Mouse (Mus musculus): ENCODE results near the gene Pif1. TPM values are rescaled to one million over a fixed set of nuclear protein-coding genes. Genes with fewer than 3 reads are reported as not detected.

Pif1 gene
- total RNA-seq, 1 experiment from 2014 or later: 29.1 TPM

GRCm38 (mm10) chr9:65629767-65630630 lies 43.0 kb downstream of the Pif1 start:
- ATAC-seq (replicated peaks; ENCODE audit: low read depth, poor library complexity, severe bottlenecking): 0 out of 2 replicates have a peak, but pooled peaks have one; percentile 5

GRCm38 (mm10) chr9:65630631-65631353 lies 43.8 kb downstream of the Pif1 start:
- ATAC-seq (replicated peaks; ENCODE audit: low read depth, poor library complexity, severe bottlenecking): no peak

- peak; percentile 55 for ATAC-seq (replicated peaks; ENCODE audit: low read depth, poor library complexity, severe bottlenecking)
These were observed 44.5 kb downstream of the Pif1 start for GRCm38 (mm10) chr9:65631354-65632021.

GRCm38 (mm10) chr9:65635766-65636165 lies 48.8 kb downstream of the Pif1 start:
- ATAC-seq (replicated peaks; ENCODE audit: low read depth, poor library complexity, severe bottlenecking): no peak

- no peak for ATAC-seq (replicated peaks; ENCODE audit: low read depth, poor library complexity, severe bottlenecking)
These were observed 50.0 kb downstream of the Pif1 start for GRCm38 (mm10) chr9:65636926-65637325.

GRCm38 (mm10) chr9:65639065-65639464 lies 52.1 kb downstream of the Pif1 start:
- no peak for ATAC-seq (replicated peaks; ENCODE audit: low read depth, poor library complexity, severe bottlenecking)

- ATAC-seq (replicated peaks; ENCODE audit: low read depth, poor library complexity, severe bottlenecking): no peak
These were observed 54.0 kb downstream of the Pif1 start for GRCm38 (mm10) chr9:65640838-65641410.

GRCm38 (mm10) chr9:65641446-65642052 lies 54.6 kb downstream of the Pif1 start:
- ATAC-seq (replicated peaks; ENCODE audit: low read depth, poor library complexity, severe bottlenecking): no peak

- no peak for ATAC-seq (replicated peaks; ENCODE audit: low read depth, poor library complexity, severe bottlenecking)
These were observed 55.6 kb downstream of the Pif1 start for GRCm38 (mm10) chr9:65642546-65642945.

- ATAC-seq (replicated peaks; ENCODE audit: low read depth, poor library complexity, severe bottlenecking): no peak
These were observed 58.0 kb downstream of the Pif1 start for GRCm38 (mm10) chr9:65644960-65645359.

Other genes starting within 250 kb of the Pif1 start
- 24.3 and 29.0 TPM in 2 replicates for gene Pdcd7, start 241.1 kb upstream of the Pif1 start, total RNA-seq (2017)
- gene Ubap1l, start 226.1 kb upstream of the Pif1 start, total RNA-seq (2017): not detected in 2 replicates
- gene Kbtbd13, start 195.5 kb upstream of the Pif1 start, total RNA-seq (2017): 0.55 TPM in 1 of 2 replicates, not detected in the other
- 0.14 TPM in 1 of 2 replicates, not detected in the other for gene Rasl12, start 188.7 kb upstream of the Pif1 start, total RNA-seq (2017)
- gene Slc51b, start 164.2 kb upstream of the Pif1 start, total RNA-seq (2017): not detected in 2 replicates
- 19.2 and 21.0 TPM in 2 replicates for gene Mtfmt, start 151.4 kb upstream of the Pif1 start, total RNA-seq (2017)
- gene Spg21, start 126.2 kb upstream of the Pif1 start, total RNA-seq (2017): 39.9 and 42.2 TPM in 2 replicates
- gene Ankdd1a, start 67.0 kb upstream of the Pif1 start, total RNA-seq (2017): not detected in 2 replicates
- gene Plekho2, start 7.1 kb upstream of the Pif1 start, total RNA-seq (2017): 19.3 and 20.0 TPM in 2 replicates
- 2.0 and 3.1 TPM in 2 replicates for gene Rbpms2, start 42.5 kb downstream of the Pif1 start, total RNA-seq (2017)
- 40.1 and 45.3 TPM in 2 replicates for gene Oaz2, start 80.8 kb downstream of the Pif1 start, total RNA-seq (2017)
- gene Zfp609, start 240.4 kb downstream of the Pif1 start, total RNA-seq (2017): 4.9 and 11.9 TPM in 2 replicates

All from common myeloid progenitor, adult 5-6 weeks (primary cell).